Mouse (Mus musculus): ENCODE measurements around the gene Palld. TPM values are rescaled to one million over a fixed set of nuclear protein-coding genes. Genes with fewer than 3 reads are reported as not detected.

Gene Palld
- polyA plus RNA-seq, 1 experiment, result 0.02 TPM

DNA sequence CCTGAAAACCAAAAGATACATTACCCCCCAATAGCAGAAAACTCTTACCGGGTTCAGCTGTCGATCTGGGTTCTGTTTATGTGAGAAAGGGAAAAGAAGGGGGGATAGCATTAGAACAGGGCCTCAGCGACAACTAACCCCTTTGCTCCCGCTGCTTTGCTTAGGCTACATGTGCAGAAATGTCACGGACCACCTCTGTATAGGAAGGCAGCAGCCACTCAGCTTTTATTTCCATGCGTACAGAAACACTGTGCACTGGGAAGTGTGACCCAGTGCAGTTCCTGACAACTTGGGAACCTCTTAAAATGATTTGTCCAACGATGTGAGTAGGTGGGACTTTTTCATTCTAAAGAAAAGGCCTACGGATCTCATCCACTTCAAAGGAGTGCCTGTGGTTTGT, 200.4 kb downstream of the Palld start:
- H3K4me1 ChIP-seq (ENCODE audit: control insufficient read depth), result no peaks in the 10 kb centered on the region
- H3K36me3 ChIP-seq (ENCODE audit: control insufficient read depth), result no peaks in the 10 kb centered on the region
- TF ChIP-seq GATA1 (IDR thresholded peaks at IDR 0.05; ENCODE audit: low read length), result no peak
- no peak for TF ChIP-seq TAL1 (IDR thresholded peaks at IDR 0.05; ENCODE audit: low read length)
- H3K9me3 ChIP-seq (ENCODE audit: control insufficient read depth, low read length), result no peaks in the 10 kb centered on the region
- no peak overlapping the region for H3K4me3 ChIP-seq (replicated peaks)
- no peaks in the 10 kb centered on the region for H3K27me3 ChIP-seq (ENCODE audit: control insufficient read depth)

DNA sequence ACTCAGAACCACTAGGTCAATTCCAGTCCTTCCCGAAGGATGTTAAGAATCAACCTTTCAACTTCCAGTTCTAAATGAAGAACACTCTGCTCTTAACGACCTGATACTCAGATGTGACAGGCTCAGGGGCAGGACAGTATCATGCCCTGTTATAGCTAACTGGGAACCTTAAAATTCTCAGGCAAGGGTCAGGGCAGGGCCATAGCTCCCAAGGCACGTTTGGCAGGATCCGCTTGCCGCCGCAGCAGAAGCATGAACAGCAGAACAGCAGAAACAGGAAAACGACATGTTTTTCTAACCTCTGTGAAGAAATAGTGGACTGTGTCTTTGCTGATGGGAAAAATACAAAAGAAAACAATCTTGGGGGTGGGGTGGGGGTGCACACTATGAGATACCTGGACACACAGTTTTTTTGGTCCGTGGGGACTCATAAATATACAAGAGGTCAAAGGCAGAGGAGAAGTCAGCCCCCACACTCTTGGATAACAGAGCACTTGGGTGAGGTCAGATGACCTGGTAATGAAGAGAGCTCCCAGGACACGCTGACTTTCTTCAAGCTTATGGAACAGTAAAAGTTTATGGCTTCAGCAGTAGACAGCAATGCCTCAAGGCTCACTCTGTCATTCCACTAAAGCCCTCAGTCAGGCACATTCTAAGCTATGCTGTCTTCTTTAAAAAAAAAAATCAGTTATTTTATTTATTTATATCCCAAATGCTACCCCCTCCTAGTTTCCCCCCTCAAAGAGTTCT, 201.4 kb downstream of the Palld start:
- Histone ChIP-seq H3K27me3 (ENCODE audit: control insufficient read depth) (no peaks in the 10 kb centered on the region), H3K4me3 (replicated peaks) (no peak overlapping the region), H3K36me3 (ENCODE audit: control insufficient read depth) (no peaks in the 10 kb centered on the region), H3K9me3 (ENCODE audit: control insufficient read depth, low read length) (no peaks in the 10 kb centered on the region), H3K4me1 (ENCODE audit: control insufficient read depth) (no peaks in the 10 kb centered on the region)
- TF ChIP-seq GATA1 (IDR thresholded peaks at IDR 0.05; ENCODE audit: low read length) (no peak), TAL1 (IDR thresholded peaks at IDR 0.05; ENCODE audit: low read length) (no peak)

DNA sequence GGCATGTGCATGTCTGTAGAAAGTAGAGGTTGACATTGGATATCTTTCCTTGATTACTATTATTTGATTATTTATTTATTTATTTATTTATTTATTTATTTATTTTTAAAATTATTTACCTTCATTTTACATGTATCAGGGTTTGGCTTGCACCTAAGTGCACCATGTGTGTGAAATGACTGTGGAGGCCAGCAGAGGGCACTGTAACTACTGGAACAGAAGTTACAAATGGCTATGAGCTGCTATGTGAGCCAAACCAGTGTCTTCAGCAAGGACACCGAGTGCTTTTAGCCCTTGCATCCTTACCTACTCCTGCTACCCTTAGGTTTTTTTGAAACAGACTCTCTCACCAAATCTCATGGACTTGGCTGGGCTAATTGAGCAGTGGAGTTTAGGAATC, 202.2 kb downstream of the Palld start:
- Histone ChIP-seq H3K4me3 (replicated peaks) (no peak overlapping the region), H3K27me3 (ENCODE audit: control insufficient read depth) (no peaks in the 10 kb centered on the region), H3K9me3 (ENCODE audit: control insufficient read depth, low read length) (no peaks in the 10 kb centered on the region), H3K4me1 (ENCODE audit: control insufficient read depth) (no peaks in the 10 kb centered on the region), H3K36me3 (ENCODE audit: control insufficient read depth) (no peaks in the 10 kb centered on the region)
- no peak for TF ChIP-seq TAL1 (IDR thresholded peaks at IDR 0.05; ENCODE audit: low read length)
- TF ChIP-seq GATA1 (IDR thresholded peaks at IDR 0.05; ENCODE audit: low read length), result no peak

DNA sequence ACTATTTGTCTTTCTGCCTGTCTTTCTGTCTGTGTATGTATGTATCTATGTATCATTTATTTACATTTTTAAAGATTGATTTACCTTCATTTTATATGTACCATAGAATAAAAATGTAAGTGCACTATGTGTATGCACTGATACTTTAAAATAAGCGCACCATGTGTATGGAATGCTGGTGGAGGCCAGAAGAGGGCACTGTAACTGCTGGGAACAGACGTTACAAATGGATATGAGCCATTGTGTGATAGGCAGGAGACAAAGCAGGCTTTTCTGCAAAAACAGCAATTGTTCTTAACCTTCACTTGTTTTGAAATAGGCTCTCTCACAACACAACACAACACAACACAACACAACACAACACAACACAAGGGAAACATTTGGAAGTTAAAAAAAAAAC, 203.5 kb downstream of the Palld start:
- TF ChIP-seq GATA1 (IDR thresholded peaks at IDR 0.05; ENCODE audit: low read length), result no peak
- no peak for TF ChIP-seq TAL1 (IDR thresholded peaks at IDR 0.05; ENCODE audit: low read length)
- H3K4me1 ChIP-seq (ENCODE audit: control insufficient read depth), result no peaks in the 10 kb centered on the region
- H3K27me3 ChIP-seq (ENCODE audit: control insufficient read depth), result no peaks in the 10 kb centered on the region
- H3K36me3 ChIP-seq (ENCODE audit: control insufficient read depth), result no peaks in the 10 kb centered on the region
- H3K4me3 ChIP-seq (replicated peaks), result no peak overlapping the region
- no peaks in the 10 kb centered on the region for H3K9me3 ChIP-seq (ENCODE audit: control insufficient read depth, low read length)

DNA sequence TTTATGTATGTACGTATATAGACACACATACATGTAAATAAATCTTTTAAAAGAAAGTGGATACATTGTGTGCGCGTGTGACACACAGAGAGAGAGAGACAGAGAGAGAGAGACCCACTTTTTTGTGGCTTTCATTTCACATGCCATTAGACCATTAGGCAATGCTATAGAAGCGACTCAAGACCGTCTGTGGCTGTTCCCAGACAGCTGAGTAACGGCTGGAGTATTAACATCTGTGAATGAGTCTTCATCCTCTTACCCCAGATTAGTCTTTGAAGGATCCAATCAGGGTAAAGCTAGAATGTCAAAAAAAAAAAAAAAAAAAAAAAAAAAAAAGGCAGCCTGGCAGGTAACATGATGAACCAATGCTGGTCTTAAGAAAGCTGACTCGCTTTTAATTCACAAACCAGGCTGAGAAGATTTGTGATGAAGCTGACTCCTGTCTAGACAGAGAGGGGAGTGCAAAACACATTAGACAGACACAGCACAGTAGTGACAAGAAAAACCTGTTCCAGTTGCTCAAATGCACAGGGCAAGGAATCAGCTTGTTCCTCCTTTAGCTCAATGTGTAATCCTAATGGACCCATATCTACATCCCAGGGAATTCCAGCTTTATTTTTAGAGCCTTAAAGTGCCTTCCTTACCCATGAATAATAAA, 204.6 kb downstream of the Palld start:
- TF ChIP-seq GATA1 (IDR thresholded peaks at IDR 0.05; ENCODE audit: low read length), result no peak
- TF ChIP-seq TAL1 (IDR thresholded peaks at IDR 0.05; ENCODE audit: low read length), result no peak
- Histone ChIP-seq H3K4me3 (replicated peaks) (no peak overlapping the region), H3K4me1 (ENCODE audit: control insufficient read depth) (no peaks in the 10 kb centered on the region), H3K36me3 (ENCODE audit: control insufficient read depth) (no peaks in the 10 kb centered on the region), H3K27me3 (ENCODE audit: control insufficient read depth) (no peaks in the 10 kb centered on the region), H3K9me3 (ENCODE audit: control insufficient read depth, low read length) (no peaks in the 10 kb centered on the region)

DNA sequence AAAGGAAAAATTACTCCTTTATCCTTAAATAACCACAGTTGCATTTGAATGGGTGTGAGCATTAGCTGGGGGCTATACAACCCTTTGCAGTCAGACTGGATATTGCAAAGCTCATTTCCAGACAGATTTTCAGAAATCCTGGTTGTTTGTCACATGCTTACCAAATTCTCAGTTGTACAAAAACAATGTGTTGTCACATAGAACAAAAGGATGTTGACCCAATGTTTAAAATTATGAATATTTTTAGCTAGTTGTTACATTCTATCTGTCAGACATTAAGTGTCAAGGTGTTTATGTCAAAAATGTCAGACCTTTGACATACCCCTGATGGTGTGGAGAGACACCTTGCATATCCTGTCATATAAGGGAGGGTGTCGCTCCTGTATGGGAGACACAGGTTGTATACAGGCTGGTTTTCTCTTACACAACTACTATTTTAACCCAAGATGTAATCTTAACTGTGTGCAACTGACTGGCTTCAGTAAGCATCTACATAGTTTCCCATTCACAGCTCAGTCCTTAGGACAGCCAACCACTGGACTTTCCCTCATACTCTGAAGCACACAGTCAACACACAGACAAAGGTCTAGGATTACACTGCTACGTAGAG, 205.5 kb downstream of the Palld start:
- H3K9me3 ChIP-seq (ENCODE audit: control insufficient read depth, low read length), result no peaks in the 10 kb centered on the region
- no peak for TF ChIP-seq TAL1 (IDR thresholded peaks at IDR 0.05; ENCODE audit: low read length)
- no peak for TF ChIP-seq GATA1 (IDR thresholded peaks at IDR 0.05; ENCODE audit: low read length)
- H3K36me3 ChIP-seq (ENCODE audit: control insufficient read depth), result no peaks in the 10 kb centered on the region
- no peak overlapping the region for H3K4me3 ChIP-seq (replicated peaks)
- H3K4me1 ChIP-seq (ENCODE audit: control insufficient read depth), result no peaks in the 10 kb centered on the region
- H3K27me3 ChIP-seq (ENCODE audit: control insufficient read depth), result no peaks in the 10 kb centered on the region

DNA sequence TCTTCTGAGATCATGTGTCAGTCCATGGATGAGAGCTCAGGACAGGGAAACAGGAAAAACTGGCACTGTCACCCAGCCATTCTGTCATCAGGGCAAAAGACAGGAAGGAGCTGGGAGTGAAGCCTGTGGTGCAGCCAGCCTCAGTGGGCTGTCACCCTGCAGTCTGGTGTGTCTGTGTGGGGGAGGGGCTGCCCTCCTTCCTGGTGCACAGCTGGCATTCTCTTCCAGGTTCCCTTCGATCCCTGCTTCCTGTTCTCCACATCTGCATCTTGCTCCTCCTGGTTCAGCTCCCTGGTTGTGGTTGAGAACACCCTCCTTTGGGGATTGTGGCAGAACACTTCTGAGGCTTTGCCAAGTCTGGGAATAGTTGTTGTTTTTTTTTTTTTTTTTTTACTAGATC, 207.1 kb downstream of the Palld start:
- Histone ChIP-seq H3K4me3 (replicated peaks) (no peak overlapping the region), H3K27me3 (ENCODE audit: control insufficient read depth) (no peaks in the 10 kb centered on the region), H3K36me3 (ENCODE audit: control insufficient read depth) (no peaks in the 10 kb centered on the region), H3K4me1 (ENCODE audit: control insufficient read depth) (no peaks in the 10 kb centered on the region), H3K9me3 (ENCODE audit: control insufficient read depth, low read length) (no peaks in the 10 kb centered on the region)
- TF ChIP-seq TAL1 (IDR thresholded peaks at IDR 0.05; ENCODE audit: low read length) (no peak), GATA1 (IDR thresholded peaks at IDR 0.05; ENCODE audit: low read length) (no peak)

DNA sequence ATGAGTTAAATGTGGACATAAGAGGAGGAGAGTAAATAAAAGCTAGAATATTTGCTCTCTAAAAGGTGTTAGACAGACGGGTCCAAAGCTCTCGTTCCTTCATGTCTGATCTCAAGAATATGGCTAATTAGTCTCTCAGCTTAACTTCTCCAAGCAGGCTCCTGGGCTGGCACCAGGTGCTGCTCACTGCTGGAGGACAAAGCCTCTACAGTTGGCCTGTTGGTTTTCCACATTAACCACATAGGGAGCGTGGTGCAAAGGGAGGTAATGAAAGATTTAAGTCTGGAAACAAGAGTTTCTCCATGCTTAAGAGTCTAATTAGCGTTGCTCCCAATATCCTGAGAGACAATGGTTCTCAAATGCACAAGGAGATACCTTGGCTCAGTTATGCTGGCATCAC, 209.6 kb downstream of the Palld start:
- H3K4me3 ChIP-seq (replicated peaks), result no peak overlapping the region

DNA sequence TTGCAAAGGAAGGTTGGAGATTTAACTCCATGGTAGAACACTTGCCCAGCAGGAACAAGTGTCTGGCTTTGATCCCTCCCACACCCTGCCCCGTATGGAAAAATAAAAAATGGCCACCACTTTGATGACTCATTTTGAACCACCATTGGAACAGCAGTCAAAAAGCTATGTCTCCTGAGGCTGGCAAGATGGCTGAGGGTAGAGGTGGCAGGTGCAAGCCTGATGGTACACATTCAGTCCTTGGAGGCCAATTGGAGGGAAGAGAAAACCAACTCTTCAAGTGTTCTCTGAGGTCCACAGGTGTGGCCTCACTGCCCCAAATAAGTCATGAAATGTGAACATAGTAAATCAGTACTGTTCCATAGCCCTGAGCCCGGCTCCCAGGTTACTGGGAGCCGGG, 210.4 kb downstream of the Palld start:
- Histone ChIP-seq H3K9me3 (ENCODE audit: control insufficient read depth, low read length) (no peaks in the 10 kb centered on the region), H3K4me3 (replicated peaks) (no peak overlapping the region), H3K36me3 (ENCODE audit: control insufficient read depth) (no peaks in the 10 kb centered on the region), H3K4me1 (ENCODE audit: control insufficient read depth) (no peaks in the 10 kb centered on the region), H3K27me3 (ENCODE audit: control insufficient read depth) (no peaks in the 10 kb centered on the region)
- no peak for TF ChIP-seq GATA1 (IDR thresholded peaks at IDR 0.05; ENCODE audit: low read length)
- TF ChIP-seq TAL1 (IDR thresholded peaks at IDR 0.05; ENCODE audit: low read length), result no peak

More for the DNA sequence above, 209.6 kb downstream of the Palld start:
- no peaks in the 10 kb centered on the region for H3K36me3 ChIP-seq (ENCODE audit: control insufficient read depth)
- no peaks in the 10 kb centered on the region for H3K4me1 ChIP-seq (ENCODE audit: control insufficient read depth)
- H3K27me3 ChIP-seq (ENCODE audit: control insufficient read depth), result no peaks in the 10 kb centered on the region
- no peak for TF ChIP-seq TAL1 (IDR thresholded peaks at IDR 0.05; ENCODE audit: low read length)
- no peaks in the 10 kb centered on the region for H3K9me3 ChIP-seq (ENCODE audit: control insufficient read depth, low read length)
